Mouse (Mus musculus): ENCODE measurements at regions not wholly inside any gene's neighbourhood (a gene's known extent, or its start where the extent isn't known, plus 50 kb on each side); places are given as distances from the start of the nearest gene placed in this dataset.

DNA sequence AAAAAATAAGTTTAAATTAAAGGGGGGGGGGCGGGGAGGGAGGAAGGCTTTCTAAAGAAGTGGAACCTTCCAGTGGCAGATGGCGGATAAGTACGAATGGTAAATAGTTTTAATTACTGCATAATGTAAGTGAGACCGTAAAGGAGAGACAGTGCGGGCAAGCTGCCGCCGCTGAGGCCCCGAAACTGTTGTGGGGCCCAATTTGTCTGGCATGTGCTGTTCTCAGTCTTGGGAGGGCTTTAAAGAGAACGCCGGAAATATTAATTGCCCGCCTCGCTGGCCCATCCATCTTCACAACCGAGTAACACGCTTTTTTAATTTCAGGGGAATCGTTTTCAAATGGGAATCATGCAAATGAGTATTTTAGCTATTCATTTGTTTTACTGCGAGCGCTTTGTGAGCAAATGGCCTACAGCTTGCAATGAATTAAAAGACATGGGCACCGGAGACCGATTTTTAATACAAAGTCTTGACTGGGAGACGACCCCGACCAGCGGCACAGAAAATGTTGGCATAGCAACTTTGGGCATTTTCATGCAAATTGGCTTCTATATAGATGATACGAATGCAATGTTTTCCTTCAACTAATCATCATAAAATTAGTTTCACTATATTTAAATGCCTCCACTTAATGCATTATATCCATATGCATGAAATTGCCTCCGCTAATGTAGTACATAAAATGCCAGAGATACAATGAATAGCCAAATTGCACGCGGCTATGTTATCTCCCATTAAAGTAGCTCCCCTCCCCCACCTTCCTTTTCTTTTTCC lies 122.9 kb upstream of the Smad3 start:
- no peaks in the 10 kb centered on the region for H3K27me3 ChIP-seq (ENCODE audit: control insufficient read depth, insufficient read depth, low read length)
- ATAC-seq (ENCODE audit: insufficient read depth, low FRiP score, low TSS enrichment) (peak; percentile 75; the same call in 1 of the 2 replicates), DNase-seq (ENCODE audit: low spot score) (peak; percentile 74)
- H3K27ac ChIP-seq (ENCODE audit: low read depth, low read length) = no peak overlapping the region
- H3K36me3 ChIP-seq (ENCODE audit: control insufficient read depth, insufficient read depth, low read length) = no peaks in the 10 kb centered on the region
- peaks cover 19% of the 10 kb centered on the region for H3K4me1 ChIP-seq (ENCODE audit: control insufficient read depth, insufficient read depth, low read length)
- WGBS = 13% methylated on average over 26 of the region's 26 CpGs
- H3K9me3 ChIP-seq (ENCODE audit: control insufficient read depth, low read length) = no peaks in the 10 kb centered on the region
- H3K4me3 ChIP-seq (ENCODE audit: low read depth, low read length) = no peak overlapping the region
- peak overlapping the region; percentile 40 for H3K4me2 ChIP-seq (ENCODE audit: low read depth)
- H3K9ac ChIP-seq (ENCODE audit: low read length) = no peak overlapping the region

DNA sequence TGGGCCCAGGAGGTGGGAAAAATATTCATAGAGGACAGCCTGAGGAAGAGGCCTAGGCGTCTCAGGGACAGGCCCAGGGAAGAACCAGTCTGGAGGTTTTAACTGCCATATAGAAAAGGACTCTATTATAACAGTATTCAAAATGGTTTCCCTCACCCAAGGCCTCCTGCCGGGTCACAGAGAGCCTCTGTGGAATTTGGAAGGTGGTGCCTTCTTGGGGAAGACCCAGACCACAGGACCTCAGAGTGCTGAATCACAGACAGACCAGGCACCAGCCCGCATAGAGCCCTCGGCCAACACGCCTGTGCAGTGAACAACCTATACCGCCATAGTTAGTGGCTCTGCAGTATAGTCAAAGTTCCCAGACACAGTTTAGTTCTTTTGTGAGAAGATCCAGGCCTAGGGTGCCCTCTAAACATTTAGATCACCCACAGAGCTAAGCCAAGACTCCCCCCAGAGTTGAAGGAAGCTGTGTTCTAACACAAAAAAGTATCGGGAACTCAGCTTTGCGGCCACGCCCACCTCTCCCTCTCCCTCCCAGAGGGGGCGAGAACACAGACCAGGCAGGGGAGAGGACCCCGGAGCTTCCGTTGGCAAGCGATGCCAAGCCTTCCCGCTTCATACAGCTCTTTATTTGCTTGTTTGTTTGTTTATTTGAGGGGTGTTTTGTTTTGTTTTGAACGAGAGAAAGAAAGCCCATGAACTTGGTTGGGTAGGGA lies 122.1 kb upstream of the Smad3 start:
- no peak overlapping the region for H3K9ac ChIP-seq (ENCODE audit: low read length)
- peaks cover 19% of the 10 kb centered on the region for H3K4me1 ChIP-seq (ENCODE audit: control insufficient read depth, insufficient read depth, low read length)
- no peaks in the 10 kb centered on the region for H3K27me3 ChIP-seq (ENCODE audit: control insufficient read depth, insufficient read depth, low read length)
- WGBS = 21% methylated on average over 14 of the region's 15 CpGs
- 0 out of 2 replicates have a peak overlapping the region, but pooled peaks have one; percentile 35 for H3K27ac ChIP-seq (ENCODE audit: low read depth, low read length)
- H3K9me3 ChIP-seq (ENCODE audit: control insufficient read depth, low read length) = no peaks in the 10 kb centered on the region
- DNase-seq (ENCODE audit: low spot score) = peak; percentile 64
- H3K4me2 ChIP-seq (ENCODE audit: low read depth) = peak overlapping the region; percentile 40
- H3K4me3 ChIP-seq (ENCODE audit: low read depth, low read length) = no peak overlapping the region
- no peaks in the 10 kb centered on the region for H3K36me3 ChIP-seq (ENCODE audit: control insufficient read depth, insufficient read depth, low read length)
- peak; percentile 40; the same call in 1 of the 2 replicates for ATAC-seq (ENCODE audit: insufficient read depth, low FRiP score, low TSS enrichment)

DNA sequence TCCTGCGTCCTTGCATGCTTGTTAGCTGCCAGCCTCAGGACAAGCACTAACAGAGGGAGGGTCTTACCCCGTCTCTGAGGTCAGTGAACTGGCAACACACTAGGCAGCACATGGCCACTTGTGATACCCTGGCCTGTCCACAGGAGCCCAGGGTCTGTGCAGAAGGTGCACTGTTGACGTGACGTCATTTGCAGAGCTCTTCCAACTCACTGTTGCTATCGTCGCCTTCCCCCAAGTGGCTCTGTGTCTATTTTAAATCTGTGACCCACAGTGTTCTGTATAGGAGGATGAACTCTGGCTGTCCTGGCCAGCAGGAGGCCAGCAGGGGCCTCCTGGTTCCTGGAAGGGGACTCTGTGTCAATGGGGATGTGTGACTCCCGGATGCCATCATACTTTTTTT lies 120.1 kb upstream of the Smad3 start:
- H3K36me3 ChIP-seq (ENCODE audit: control insufficient read depth, insufficient read depth, low read length) = no peaks in the 10 kb centered on the region
- DNase-seq (ENCODE audit: low spot score) (no peak), ATAC-seq (ENCODE audit: insufficient read depth, low FRiP score, low TSS enrichment) (no peak)
- no peak overlapping the region for H3K4me2 ChIP-seq (ENCODE audit: low read depth)
- no peaks in the 10 kb centered on the region for H3K27me3 ChIP-seq (ENCODE audit: control insufficient read depth, insufficient read depth, low read length)
- H3K4me1 ChIP-seq (ENCODE audit: control insufficient read depth, insufficient read depth, low read length) = peaks cover 19% of the 10 kb centered on the region
- 80% methylated on average over 7 of the region's 7 CpGs for WGBS
- no peak overlapping the region for H3K9ac ChIP-seq (ENCODE audit: low read length)
- H3K4me3 ChIP-seq (ENCODE audit: low read depth, low read length) = no peak overlapping the region
- no peak overlapping the region for H3K27ac ChIP-seq (ENCODE audit: low read depth, low read length)
- H3K9me3 ChIP-seq (ENCODE audit: control insufficient read depth, low read length) = no peaks in the 10 kb centered on the region

DNA sequence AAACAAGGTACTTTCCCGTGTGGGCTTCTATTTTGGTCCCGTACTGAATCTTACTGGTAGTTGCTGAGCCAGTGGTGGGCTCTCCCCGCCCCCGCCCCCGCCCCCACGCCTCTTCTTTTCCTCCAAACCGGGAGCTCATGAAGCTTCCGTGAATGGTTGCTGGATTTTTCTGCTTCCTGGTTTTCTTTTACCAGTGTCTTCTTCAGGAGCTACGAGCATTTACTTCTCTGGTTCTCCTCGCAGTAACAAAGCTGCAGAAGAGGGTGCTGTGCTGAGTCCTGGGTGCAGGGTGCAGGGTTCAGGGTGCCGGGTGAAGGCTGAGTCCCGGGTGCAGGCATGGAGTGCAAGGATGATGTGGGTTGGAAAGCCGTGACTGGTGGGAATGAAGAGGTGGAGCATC lies 119.1 kb upstream of the Smad3 start:
- DNase-seq (ENCODE audit: low spot score) = no peak

DNA sequence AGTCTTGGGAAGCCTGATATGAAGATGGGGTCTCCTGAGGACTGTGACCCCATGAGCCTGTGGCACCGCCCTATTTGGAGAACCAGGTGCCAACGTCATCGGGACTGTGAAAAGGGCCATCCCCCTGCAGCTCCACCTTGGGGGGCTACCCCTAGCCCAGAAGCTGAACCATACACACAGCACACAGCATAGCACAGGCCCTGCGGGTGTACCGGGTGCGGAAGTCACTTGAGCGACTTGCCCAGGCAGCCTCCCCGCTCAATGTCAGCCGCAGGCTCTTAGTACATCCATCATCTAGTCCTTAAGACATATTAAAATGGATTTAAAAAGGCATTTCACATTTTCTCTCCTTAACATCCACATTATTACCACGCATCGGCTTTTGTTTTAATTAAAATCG lies 118.2 kb upstream of the Smad3 start:
- no peak for DNase-seq (ENCODE audit: low spot score)
- no peaks in the 10 kb centered on the region for H3K9me3 ChIP-seq (ENCODE audit: control insufficient read depth, low read length)
- WGBS = 91% methylated on average over 12 of the region's 12 CpGs

More for the DNA sequence above, 119.1 kb upstream of the Smad3 start:
- Histone ChIP-seq H3K4me1 (ENCODE audit: control insufficient read depth, insufficient read depth, low read length) (peaks cover 19% of the 10 kb centered on the region), H3K4me3 (ENCODE audit: low read depth, low read length) (no peak overlapping the region), H3K9ac (ENCODE audit: low read length) (no peak overlapping the region), H3K9me3 (ENCODE audit: control insufficient read depth, low read length) (no peaks in the 10 kb centered on the region), H3K27ac (ENCODE audit: low read depth, low read length) (no peak overlapping the region), H3K36me3 (ENCODE audit: control insufficient read depth, insufficient read depth, low read length) (no peaks in the 10 kb centered on the region), H3K4me2 (ENCODE audit: low read depth) (no peak overlapping the region), H3K27me3 (ENCODE audit: control insufficient read depth, insufficient read depth, low read length) (no peaks in the 10 kb centered on the region)
- WGBS = 44% methylated on average over 13 of the region's 13 CpGs
- no peak for ATAC-seq (ENCODE audit: insufficient read depth, low FRiP score, low TSS enrichment)

DNA sequence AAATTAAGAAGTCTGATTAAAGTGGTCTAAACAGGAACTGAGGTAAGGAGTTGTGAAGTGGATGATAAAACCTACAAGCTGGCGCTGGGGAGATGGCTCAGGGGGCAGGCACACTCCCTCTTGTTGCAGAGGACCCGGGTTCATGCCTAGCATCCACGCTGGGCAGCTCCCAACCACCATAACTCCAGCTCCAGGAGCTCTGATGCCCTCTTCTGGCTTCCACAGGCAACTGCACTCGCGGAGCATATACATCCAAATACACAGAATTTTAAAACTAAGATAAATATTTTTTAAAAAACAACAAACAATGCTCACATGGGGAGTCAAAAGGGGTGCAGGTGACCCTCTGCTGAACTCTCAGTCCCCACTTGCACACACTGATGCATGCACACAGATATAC lies 117.4 kb upstream of the Smad3 start:
- DNase-seq (ENCODE audit: low spot score) = no peak

More for the DNA sequence above, 118.2 kb upstream of the Smad3 start:
- no peak overlapping the region for H3K4me3 ChIP-seq (ENCODE audit: low read depth, low read length)
- H3K9ac ChIP-seq (ENCODE audit: low read length) = no peak overlapping the region
- H3K4me1 ChIP-seq (ENCODE audit: control insufficient read depth, insufficient read depth, low read length) = peaks cover 15% of the 10 kb centered on the region
- no peak for ATAC-seq (ENCODE audit: insufficient read depth, low FRiP score, low TSS enrichment)
- no peak overlapping the region for H3K27ac ChIP-seq (ENCODE audit: low read depth, low read length)
- no peaks in the 10 kb centered on the region for H3K36me3 ChIP-seq (ENCODE audit: control insufficient read depth, insufficient read depth, low read length)
- no peak overlapping the region for H3K4me2 ChIP-seq (ENCODE audit: low read depth)
- H3K27me3 ChIP-seq (ENCODE audit: control insufficient read depth, insufficient read depth, low read length) = no peaks in the 10 kb centered on the region

DNA sequence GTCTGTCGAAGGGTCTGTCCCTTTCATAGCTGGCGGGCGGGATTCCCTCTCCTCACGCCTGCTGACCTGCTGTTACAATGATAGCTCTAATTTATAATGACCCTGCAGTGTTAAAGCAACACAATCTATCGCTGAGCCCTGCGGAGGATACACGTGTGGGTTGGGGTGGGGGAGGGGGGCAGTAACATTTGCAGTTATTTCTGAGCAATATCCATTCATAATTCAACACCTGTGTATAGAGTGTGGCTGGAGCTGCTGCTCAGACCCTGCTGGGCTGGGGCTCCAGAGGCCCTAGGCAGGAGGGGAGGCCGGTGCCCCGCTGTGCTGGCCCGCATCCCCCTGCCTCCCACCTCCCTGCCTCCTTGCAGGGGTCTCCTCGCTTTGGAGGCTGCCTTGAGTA lies 106.6 kb upstream of the Smad3 start:
- Histone ChIP-seq H3K4me2 (ENCODE audit: low read depth) (no peak overlapping the region), H3K9me3 (ENCODE audit: control insufficient read depth, low read length) (no peaks in the 10 kb centered on the region), H3K36me3 (ENCODE audit: control insufficient read depth, insufficient read depth, low read length) (no peaks in the 10 kb centered on the region), H3K9ac (ENCODE audit: low read length) (no peak overlapping the region), H3K4me3 (ENCODE audit: low read depth, low read length) (no peak overlapping the region), H3K4me1 (ENCODE audit: control insufficient read depth, insufficient read depth, low read length) (peaks cover 4% of the 10 kb centered on the region; the same call in 1 of the 2 replicates), H3K27ac (ENCODE audit: low read depth, low read length) (no peak overlapping the region), H3K27me3 (ENCODE audit: control insufficient read depth, insufficient read depth, low read length) (no peaks in the 10 kb centered on the region)
- ATAC-seq (ENCODE audit: insufficient read depth, low FRiP score, low TSS enrichment) = no peak
- WGBS = 26% methylated on average over 11 of the region's 11 CpGs
- no peak for DNase-seq (ENCODE audit: low spot score)

More for the DNA sequence above, 117.4 kb upstream of the Smad3 start:
- H3K9ac ChIP-seq (ENCODE audit: low read length) = no peak overlapping the region
- H3K27ac ChIP-seq (ENCODE audit: low read depth, low read length) = no peak overlapping the region
- H3K9me3 ChIP-seq (ENCODE audit: control insufficient read depth, low read length) = no peaks in the 10 kb centered on the region
- no peak overlapping the region for H3K4me3 ChIP-seq (ENCODE audit: low read depth, low read length)
- WGBS = 82% methylated on average over 5 of the region's 5 CpGs
- ATAC-seq (ENCODE audit: insufficient read depth, low FRiP score, low TSS enrichment) = no peak
- no peaks in the 10 kb centered on the region for H3K36me3 ChIP-seq (ENCODE audit: control insufficient read depth, insufficient read depth, low read length)
- no peaks in the 10 kb centered on the region for H3K27me3 ChIP-seq (ENCODE audit: control insufficient read depth, insufficient read depth, low read length)
- no peak overlapping the region for H3K4me2 ChIP-seq (ENCODE audit: low read depth)
- H3K4me1 ChIP-seq (ENCODE audit: control insufficient read depth, insufficient read depth, low read length) = peaks cover 14% of the 10 kb centered on the region

DNA sequence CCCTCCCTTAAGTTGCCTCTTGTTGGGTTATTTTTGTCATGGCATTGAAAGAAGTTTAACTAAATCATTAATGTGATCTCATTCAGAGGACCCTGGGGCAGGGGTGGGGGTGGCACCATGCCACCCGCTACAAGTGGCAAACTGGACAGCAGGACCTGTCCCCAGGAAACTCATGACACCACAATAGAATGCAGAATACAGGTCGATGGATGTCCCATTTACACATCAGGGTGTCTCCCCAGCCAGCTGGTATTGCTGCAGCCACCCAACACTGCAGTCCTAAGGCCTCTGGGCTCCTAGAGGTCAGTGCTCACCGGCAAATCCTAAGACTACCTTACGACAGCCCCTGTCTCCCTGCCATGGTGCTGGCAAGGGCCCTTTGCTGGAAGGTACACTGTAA lies 105.5 kb upstream of the Smad3 start:
- no peaks in the 10 kb centered on the region for H3K36me3 ChIP-seq (ENCODE audit: control insufficient read depth, insufficient read depth, low read length)
- 81% methylated on average over 4 of the region's 4 CpGs for WGBS
- no peak overlapping the region for H3K4me3 ChIP-seq (ENCODE audit: low read depth, low read length)
- H3K9ac ChIP-seq (ENCODE audit: low read length) = no peak overlapping the region
- H3K4me1 ChIP-seq (ENCODE audit: control insufficient read depth, insufficient read depth, low read length) = peaks cover 4% of the 10 kb centered on the region; the same call in 1 of the 2 replicates
- ATAC-seq (ENCODE audit: insufficient read depth, low FRiP score, low TSS enrichment) (no peak), DNase-seq (ENCODE audit: low spot score) (no peak)
- no peak overlapping the region for H3K4me2 ChIP-seq (ENCODE audit: low read depth)
- H3K27ac ChIP-seq (ENCODE audit: low read depth, low read length) = no peak overlapping the region
- no peaks in the 10 kb centered on the region for H3K9me3 ChIP-seq (ENCODE audit: control insufficient read depth, low read length)
- no peaks in the 10 kb centered on the region for H3K27me3 ChIP-seq (ENCODE audit: control insufficient read depth, insufficient read depth, low read length)
